ENCODE assay signal across 22 mouse cellular contexts in the genomic region with DNA sequence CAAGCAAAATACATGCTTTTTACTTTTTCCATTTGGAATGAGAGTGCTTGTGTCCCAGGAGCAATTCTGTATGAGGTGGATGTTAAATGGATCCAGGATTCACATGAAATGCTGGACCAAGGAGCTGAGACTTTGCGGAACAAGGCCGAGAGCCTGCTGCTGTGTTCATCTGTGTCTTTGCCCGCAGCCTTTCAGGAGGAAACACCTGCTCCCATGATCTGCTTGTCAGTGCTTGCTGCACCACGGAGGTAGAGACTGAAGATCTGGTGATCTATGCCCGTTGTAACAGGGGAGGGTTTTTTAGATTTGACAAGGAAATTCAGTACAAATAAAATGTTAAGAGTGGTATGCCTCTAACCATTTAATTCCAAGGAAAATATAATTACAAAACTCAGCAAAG. TPM values are rescaled to one million over a fixed set of nuclear protein-coding genes. Genes with fewer than 3 reads are reported as not detected.
A peak's percentile ranks its signal among the peaks of the same experiment; 100 is the strongest.
DNase-seq lines count a peak whose midpoint lies in the region; ATAC-seq and TF ChIP-seq lines count a peak whose summit lies in the region.
"Had no signal": no experiment of that assay in that cellular context is flagged by ENCODE, and none has a peak within 500 bp of the region (broad histone marks: within the 10 kb centered on the region; RNA-seq: fewer than 3 reads in every experiment).

No protein-coding gene starts in this region.

- ATAC-seq in common myeloid progenitor, adult 5-6 weeks (replicated peaks; ENCODE audit: low read depth, poor library complexity, severe bottlenecking) = peak; percentile 52; the same call in 1 of the 2 replicates
- ATAC-seq: activated CD4-positive, CD25-positive, alpha-beta regulatory T cell, adult 4 months; forebrain, embryonic 14.5 days; Patski had no signal

- H3K27ac ChIP-seq in thymus, adult 2 months (ENCODE audit: control insufficient read depth, insufficient read depth, low read length) = no peak overlapping the region
- H3K27ac ChIP-seq: embryonic facial prominence, embryonic 15.5 days; forebrain, embryonic 10.5 days; gastrocnemius, adult 2 months; heart, embryonic 13.5 days; hindbrain, embryonic 13.5 days had no signal

- peaks cover 2% of the 10 kb centered on the region; the same call in 1 of the 2 replicates for H3K4me1 ChIP-seq in thymus, adult 2 months (replicated peaks; ENCODE audit: control insufficient read depth, insufficient read depth, low read length)
- H3K4me1 ChIP-seq in lung, adult 2 months (ENCODE audit: control insufficient read depth, insufficient read depth, low read length) = no peaks in the 10 kb centered on the region
- H3K4me1 ChIP-seq: embryonic facial prominence, embryonic 15.5 days; heart, embryonic 13.5 days had no signal

- TF ChIP-seq CTCF in thymus, adult 2 months (IDR thresholded peaks at IDR 0.05; ENCODE audit: borderline replicate concordance, control insufficient read depth, extremely low read depth, insufficient read depth, low read length, poor library complexity) = no peak
- TF ChIP-seq CTCF in lung, adult 2 months (IDR thresholded peaks at IDR 0.05; ENCODE audit: insufficient read depth, low read length) = no peak

- DNase-seq in thymus, adult 2 months = peak; percentile 3
- DNase-seq in thymus, postnatal 10 days (ENCODE audit: low spot score in 2 of 2) = no peak
- peak; percentile 29 for DNase-seq in thymus, postnatal 14 days
- no peak for DNase-seq in lung, adult 2 months
- DNase-seq in layer of hippocampus, adult 9-10 months (ENCODE audit: low spot score) = no peak
- DNase-seq: adrenal gland, postnatal 25 days; cerebellum, adult 11 months; cerebellum, adult 9-10 months; cerebellum, postnatal 25 days; gastrocnemius, adult 2 months; gastrocnemius, postnatal 25 days; heart, postnatal 36 days had no signal

- no peaks in the 10 kb centered on the region for H3K36me3 ChIP-seq in thymus, adult 2 months (ENCODE audit: control insufficient read depth, insufficient read depth, low read length)
- H3K36me3 ChIP-seq: embryonic facial prominence, embryonic 15.5 days; heart, embryonic 13.5 days; hindbrain, embryonic 13.5 days had no signal

- H3K4me3 ChIP-seq in thymus, adult 2 months (ENCODE audit: control insufficient read depth, insufficient read depth, low read length) = no peak overlapping the region
- no peak overlapping the region for H3K4me3 ChIP-seq in lung, adult 2 months (replicated peaks; ENCODE audit: extremely low read depth, low read depth, low read length)
- H3K4me3 ChIP-seq: embryonic facial prominence, embryonic 15.5 days; erythroblast, embryonic 14.5 days; forebrain, embryonic 10.5 days; gastrocnemius, adult 2 months; heart, embryonic 13.5 days; hindbrain, embryonic 13.5 days had no signal

- 13% methylated on average over 5 of the region's 5 CpGs for WGBS in thymus, adult 2 months
- 66% methylated on average over 5 of the region's 5 CpGs for WGBS in lung, adult 2 months

- TF ChIP-seq POLR2A in thymus, adult 2 months (IDR thresholded peaks at IDR 0.05; ENCODE audit: control insufficient read depth, extremely low read depth, insufficient read depth, low read length, poor library complexity) = no peak
- no peak for TF ChIP-seq POLR2A in lung, adult 2 months (IDR thresholded peaks at IDR 0.05; ENCODE audit: borderline replicate concordance, extremely low read depth, low read depth, low read length)

- no peaks in the 10 kb centered on the region for H3K27me3 ChIP-seq in thymus, adult 2 months (ENCODE audit: control insufficient read depth, insufficient read depth, low read length)
- H3K27me3 ChIP-seq: CH12.LX; embryonic facial prominence, embryonic 15.5 days; heart, embryonic 13.5 days; hindbrain, embryonic 13.5 days; Patski had no signal

RNA-seq across cellular contexts. Expression of a gene that starts 39.1 kb away (rescaled TPM):
- polyA plus RNA-seq in thymus, adult 2 months (2012; rRNA removed) = 2.6 and 3.6 TPM in 2 replicates
- total RNA-seq in common myeloid progenitor, adult 5-6 weeks (2017) = 7.1 and 10.1 TPM in 2 replicates
- polyA plus RNA-seq in lung, adult 2 months (2012; rRNA removed) = 24.4 and 35.5 TPM in 2 replicates
- polyA plus RNA-seq: erythroblast, embryonic 14.5 days had no signal

Comparison
In these comparisons a context has a peak if more than half of its experiments do, and no peak if none do; other contexts are left out.
1. DNase-seq: peak in thymus, adult 2 months (single experiment) and thymus, postnatal 14 days (single experiment); none in thymus, postnatal 10 days (0 of 2), lung, adult 2 months (single experiment) and layer of hippocampus, adult 9-10 months (single experiment).